Mouse (Mus musculus): ENCODE results near the gene Aldh6a1.

- TF ChIP-seq POLR2A (IDR thresholded peaks at IDR 0.05; ENCODE audit: insufficient read length, low read depth) (no peak), MAX (IDR thresholded peaks at IDR 0.05; ENCODE audit: low read depth) (no peak), POLR2AphosphoS2 (IDR thresholded peaks at IDR 0.05; ENCODE audit: insufficient read length, low read depth) (no peak), REST (IDR thresholded peaks at IDR 0.05; ENCODE audit: insufficient read depth, insufficient read length) (no peak), CEBPB (IDR thresholded peaks at IDR 0.05; ENCODE audit: insufficient read depth, poor library complexity, severe bottlenecking) (no peak), USF1 (IDR thresholded peaks at IDR 0.05; ENCODE audit: low read depth) (no peak), E2F4 (IDR thresholded peaks at IDR 0.05; ENCODE audit: insufficient read depth) (no peak)
Measured at GRCm38 (mm10) chr12:84384644-84385081, 66.1 kb downstream of the Aldh6a1 start.
